Mouse (Mus musculus): Measurements from ENCODE around the gene Gadd45gip1.

Gene Gadd45gip1

DNA sequence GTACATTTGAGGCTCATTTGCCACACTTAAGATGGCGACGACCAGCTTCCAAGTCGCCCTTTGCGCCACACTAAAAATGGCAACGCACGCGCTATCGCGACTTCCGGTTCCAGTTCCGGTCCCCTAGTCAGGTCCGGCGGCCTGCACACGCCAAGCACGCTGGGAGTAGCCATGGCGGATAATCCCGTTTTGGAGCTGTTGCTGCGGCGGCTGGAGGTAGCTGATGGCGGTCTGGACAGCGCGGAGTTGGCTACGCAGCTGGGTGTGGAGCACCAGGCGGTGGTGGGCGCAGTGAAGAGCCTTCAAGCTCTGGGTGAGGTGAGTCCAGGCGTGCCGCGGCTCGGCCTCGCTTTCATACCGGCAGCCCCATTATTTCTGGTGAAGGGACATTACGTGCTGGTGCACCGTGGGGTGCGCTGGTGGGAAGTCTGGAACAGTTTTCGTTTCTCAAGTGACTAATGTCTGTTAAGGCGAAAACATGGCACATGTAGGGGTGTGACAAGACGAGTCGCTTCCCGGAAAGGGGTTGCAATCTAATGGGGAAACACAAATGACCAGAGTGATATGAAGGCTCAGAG, 25.6 kb downstream of the Gadd45gip1 start, which contains the start of gene Farsa:
Gene Farsa, plus strand, starts transcription at position 126 of the 578 bp plus-strand sequence.
- peak; percentile 92 for DNase-seq

DNA sequence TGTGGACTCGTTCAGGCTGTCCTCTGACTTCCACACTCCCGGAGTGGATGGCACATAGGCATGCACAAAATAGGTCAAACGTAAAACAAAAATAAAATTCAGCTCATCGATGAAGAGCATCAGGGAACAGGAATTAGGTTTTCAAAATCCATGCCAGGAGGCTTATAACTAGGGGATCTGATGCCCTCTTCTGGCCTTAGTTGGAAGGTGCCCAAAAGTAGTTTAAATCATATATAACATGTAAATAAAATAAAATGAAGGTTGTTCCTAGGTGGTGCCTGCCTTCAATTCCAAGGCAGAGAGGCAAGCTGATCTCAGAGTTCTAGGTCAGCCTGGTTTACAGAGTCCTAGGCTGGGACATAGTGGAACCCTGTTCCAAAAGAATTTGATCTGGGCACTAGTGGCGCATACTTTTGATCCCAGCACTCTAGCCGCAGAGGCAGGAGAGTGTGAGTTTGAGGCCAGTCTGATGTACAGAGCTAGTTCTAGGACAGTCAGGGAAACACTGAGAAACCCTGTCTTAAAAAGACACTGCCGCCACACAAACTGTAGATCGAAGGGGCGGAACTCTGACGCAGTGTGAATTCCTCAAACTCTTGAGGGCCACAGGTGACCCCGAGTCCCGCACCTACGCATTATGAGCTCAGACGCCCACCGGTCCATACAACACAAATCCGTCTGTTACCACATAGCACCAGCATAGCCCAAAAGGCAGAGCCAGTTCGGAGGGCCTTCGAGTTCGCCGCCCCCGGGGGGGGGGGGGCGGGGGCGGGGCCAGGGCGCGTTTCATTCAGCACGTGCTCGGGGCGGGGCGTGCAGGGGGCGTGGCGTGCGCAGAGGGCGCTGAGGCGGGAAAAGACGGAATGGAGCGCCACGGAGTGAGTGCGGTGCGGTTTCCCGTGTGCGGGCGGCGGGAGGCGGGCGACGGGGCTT, 40.3 kb downstream of the Gadd45gip1 start, which contains the start of gene Syce2:
Gene Syce2, plus strand, starts transcription at position 736 of the 933 bp plus-strand sequence.
- DNase-seq = peak; percentile 43

DNA sequence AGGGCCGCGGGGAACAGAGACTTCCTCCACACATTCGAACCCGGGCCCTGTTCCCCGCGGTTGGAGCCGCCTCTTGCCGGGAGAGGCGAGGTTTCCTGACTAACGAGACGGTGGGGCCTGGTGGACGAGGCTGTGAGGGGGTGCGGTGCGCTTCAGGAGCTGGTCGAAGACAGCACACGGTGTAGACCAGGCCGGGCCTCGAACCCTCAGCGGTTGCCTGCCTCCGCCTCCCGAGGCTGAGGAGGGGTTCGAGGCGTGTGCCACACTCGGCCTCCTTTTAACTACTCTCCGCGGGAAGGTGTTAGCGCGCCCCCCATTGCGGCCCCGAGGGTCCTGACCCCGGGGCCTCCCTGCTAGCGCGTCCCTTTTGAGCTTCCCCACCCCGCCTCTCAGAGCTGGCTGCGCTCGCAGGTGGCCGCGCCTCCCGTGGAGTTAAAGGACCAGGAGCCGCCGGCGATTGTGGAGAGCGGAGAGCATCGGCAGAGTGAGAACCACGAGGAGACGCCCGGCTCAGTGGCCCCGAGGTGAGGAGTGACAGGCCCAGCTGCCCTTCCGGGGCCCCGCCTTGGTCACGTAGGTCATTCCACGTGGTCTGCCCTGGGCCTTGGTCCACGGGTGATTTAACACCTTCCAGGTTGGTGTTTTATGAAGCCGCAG, 41.1 kb downstream of the Gadd45gip1 start:
- DNase-seq = no peak

DNA sequence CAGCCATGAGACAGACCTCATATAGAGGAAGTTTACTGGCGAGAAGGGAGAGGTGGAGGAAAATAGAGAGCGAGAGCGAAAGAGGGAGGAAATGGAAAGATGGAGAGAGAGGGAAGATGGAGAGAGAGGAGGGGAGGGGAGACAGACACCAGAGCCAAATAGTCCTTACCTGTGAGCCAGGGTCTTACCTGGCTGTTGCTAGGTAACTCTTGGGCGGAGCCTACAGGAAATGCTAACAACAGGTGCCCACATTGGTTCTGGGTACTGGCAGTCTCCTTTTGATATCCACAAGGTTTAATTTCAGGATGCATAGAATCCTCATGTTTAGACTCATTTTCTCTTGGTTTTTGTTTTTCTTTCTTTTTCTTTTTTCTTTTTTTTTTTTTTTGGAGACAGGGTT, 41.7 kb downstream of the Gadd45gip1 start:
- DNase-seq = no peak

DNA sequence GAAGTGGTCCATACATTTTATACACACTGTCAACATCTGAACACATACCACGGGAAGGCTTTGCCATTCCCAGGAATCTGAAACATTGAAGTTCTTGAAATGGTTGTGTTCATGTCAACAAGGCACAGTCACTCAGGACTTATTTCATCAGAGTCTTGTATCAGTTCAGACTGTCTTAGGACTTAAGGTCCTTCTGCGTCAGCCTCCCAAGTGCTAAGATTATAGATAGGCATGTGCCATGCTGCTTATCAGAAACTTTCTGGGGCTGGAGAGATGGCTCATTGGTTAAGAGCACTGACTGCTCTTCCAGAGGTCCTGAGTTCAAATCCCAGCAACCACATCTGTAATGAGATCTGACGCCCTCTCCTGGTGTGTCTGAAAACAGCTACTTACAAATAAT, 43.0 kb downstream of the Gadd45gip1 start:
- DNase-seq = no peak

DNA sequence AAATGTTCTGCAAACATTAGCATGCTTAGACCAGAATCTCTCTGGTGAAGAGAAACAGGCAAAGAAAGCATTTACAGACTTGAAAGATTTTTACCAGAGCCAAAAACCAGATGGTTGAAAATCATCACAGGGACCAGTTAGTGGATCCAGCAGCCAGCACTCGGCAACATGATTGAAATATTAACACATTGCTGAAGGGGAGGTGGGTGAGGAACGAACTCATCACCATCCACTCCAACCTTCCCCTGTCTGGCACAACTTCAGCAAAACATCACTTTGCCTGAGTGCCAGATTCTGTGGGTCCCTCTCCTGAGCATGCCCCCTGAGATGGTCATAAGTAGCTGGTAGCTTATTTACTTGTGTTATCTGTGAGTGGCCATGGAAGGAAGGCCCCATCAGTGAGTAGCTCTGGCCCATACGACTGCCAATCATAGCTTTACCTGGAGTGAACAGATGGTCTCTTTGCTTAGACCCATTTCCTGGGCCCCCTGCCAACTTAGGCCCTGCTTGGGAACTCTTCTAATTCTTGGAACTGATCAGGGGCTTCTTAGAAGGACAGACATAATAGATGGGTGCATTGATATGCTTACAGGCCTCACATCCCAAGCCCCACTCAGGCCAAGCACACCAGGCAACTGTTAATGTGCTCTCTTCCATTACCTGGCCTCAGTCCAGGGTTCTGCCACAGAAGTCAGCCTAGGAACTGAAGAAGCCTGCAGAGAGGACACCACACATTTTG, 46.1 kb downstream of the Gadd45gip1 start:
- DNase-seq = no peak

DNA sequence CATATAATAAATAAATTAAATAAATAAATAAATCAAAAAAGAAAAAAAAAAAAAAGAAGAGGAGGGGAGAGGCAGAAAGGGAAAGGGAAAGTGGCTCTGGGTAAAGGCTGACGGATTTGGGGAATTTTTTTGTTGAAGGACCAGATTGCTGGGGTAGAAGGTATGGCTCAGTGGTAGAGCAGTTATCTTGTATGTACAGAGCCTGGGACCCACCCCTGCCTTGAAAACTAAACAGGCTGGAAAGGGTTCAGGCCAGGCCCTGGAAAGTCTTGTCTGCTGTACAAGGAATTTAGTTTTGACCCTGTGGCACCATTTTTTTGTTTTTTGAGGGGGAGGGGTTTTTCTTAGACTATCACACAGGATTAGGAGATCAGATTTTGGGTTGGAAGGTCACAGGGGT, 47.6 kb downstream of the Gadd45gip1 start:
- DNase-seq = no peak

DNA sequence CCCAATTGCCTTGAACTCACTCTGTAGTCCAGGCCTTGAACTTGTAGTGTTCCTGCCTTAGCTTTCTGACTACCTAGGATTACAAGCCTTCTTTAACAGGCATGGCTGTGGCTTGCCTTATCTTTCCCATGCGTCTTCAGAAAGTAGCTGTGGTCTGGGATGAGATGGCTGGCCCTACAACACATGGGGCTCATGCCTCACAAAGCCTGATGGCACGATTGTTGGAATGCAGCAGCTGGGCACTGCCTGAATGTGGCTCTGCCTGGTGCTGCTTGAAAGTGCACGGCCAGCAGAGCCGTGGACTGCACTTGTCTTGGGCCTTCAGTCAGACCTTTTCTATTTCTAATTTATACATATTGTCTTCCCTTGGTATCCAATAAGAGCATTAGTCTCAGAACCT, 53.4 kb downstream of the Gadd45gip1 start:
- no peak for DNase-seq

Measured in right cerebral cortex, postnatal 25 days (tissue).